Mouse (Mus musculus) spleen, adult 2 months (tissue): ENCODE measurements around the gene Wfdc21.

Source experiments
- CTCF ChIP-seq: fragments of 200-500 bp; IDR thresholded peaks from 2 replicates; pipeline ENCODE4 v1.5.1; 2011; ENCODE audit warnings: mild to moderate bottlenecking, inconsistent platforms; ENCODE audit not compliant: insufficient read depth, insufficient read length, insufficient replicate concordance; ENCODE audit errors: extremely low read depth
- POLR2A ChIP-seq: fragments of 200-500 bp; IDR thresholded peaks from 2 replicates; pipeline ENCODE4 v1.6.1; 2011; ENCODE audit warnings: low read depth, low read length, inconsistent platforms

DNA sequence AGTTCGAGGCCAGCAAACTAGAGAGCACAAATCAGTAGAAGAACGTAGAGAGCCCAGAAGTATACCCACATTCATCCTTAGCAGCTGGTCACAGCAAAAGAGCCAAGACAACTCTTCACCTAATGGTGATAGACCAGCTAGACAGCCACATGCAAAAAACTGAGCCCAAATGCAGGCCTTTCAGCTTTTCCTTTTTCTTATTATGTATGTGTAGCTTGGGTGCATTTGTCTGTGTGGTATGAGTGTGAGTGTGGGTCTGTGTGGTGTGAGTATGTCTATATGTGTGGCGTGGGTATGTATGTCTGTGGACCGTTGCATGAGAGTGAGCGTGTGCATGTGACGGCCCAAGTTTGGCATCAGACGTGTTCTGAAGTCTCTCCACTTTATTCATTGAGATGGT, 24.3 kb downstream of the Wfdc21 start:
- TF ChIP-seq POLR2A, result no peak
- no peak for TF ChIP-seq CTCF
